Mouse (Mus musculus): ENCODE measurements around the gene Alk.

GRCm38 (mm10) chr17:71979137-71979536 is 625.3 kb downstream of the Alk start:
- TF ChIP-seq CTCF (IDR thresholded peaks at IDR 0.05; ENCODE audit: low read depth, low read length) (no peak), POLR2A (IDR thresholded peaks at IDR 0.05; ENCODE audit: extremely low read depth, insufficient read depth, low read length) (no peak)
